Comparison of ENCODE assay signal across 10 mouse cellular contexts in the genomic region with DNA sequence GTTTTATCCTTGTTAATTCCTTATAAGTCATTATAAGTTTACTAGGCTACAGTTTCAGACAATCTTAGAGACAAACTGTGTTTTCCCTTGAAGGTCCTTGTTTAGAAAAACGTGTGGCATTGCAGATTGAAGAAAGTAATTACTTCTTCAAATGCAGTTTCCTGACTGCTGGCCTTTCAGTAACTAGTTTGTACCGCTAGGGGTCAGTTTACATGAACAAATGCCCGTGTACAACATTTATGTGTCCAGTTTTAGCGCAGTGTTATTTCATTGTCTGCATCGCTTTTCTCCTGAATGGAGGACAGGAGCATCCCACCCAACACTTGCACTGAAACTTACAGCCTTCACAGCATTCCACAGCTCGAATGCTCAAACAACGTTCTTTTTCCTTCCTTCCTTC.
DNase-seq lines count a peak whose midpoint lies in the region; ATAC-seq and TF ChIP-seq lines count a peak whose summit lies in the region.
"Had no signal": no experiment of that assay in that cellular context is flagged by ENCODE, and none has a peak within 500 bp of the region (broad histone marks: within the 10 kb centered on the region; RNA-seq: fewer than 3 reads in every experiment).

No protein-coding gene starts in this region.

- no peak overlapping the region for H3K4me2 ChIP-seq in kidney, embryonic 16.5 days (replicated peaks; ENCODE audit: low read depth, low read length)

- no peak overlapping the region for H3K9ac ChIP-seq in kidney, embryonic 16.5 days (replicated peaks; ENCODE audit: low read length)

- TF ChIP-seq POLR2A in cortical plate, adult 2 months (IDR thresholded peaks at IDR 0.05; ENCODE audit: extremely low read depth, insufficient read depth, low read length), result no peak

- no peak overlapping the region for H3K4me3 ChIP-seq in cortical plate, adult 2 months (ENCODE audit: insufficient read depth, low read length)
- H3K4me3 ChIP-seq in kidney, embryonic 16.5 days (ENCODE audit: low read length), result no peak overlapping the region

- H3K27me3 ChIP-seq in kidney, embryonic 16.5 days (ENCODE audit: insufficient read depth, low read length), result no peaks in the 10 kb centered on the region

- 33% methylated on average over 7 of the region's 7 CpGs for WGBS in kidney, embryonic 16.5 days

- DNase-seq in adrenal gland, postnatal 14 days, result peak; percentile 9
- no peak for DNase-seq in adrenal gland, postnatal 25 days
- peak; percentile 11 to 27 for DNase-seq in left cerebral cortex, adult 18-20 months (ENCODE audit: low spot score in 2 of 2)
- DNase-seq in left cerebral cortex, adult 11 months (ENCODE audit: low spot score), result no peak
- DNase-seq in ES-CJ7 (ENCODE audit: low read depth, low spot score) (peak; percentile 49), adipocyte (ENCODE audit: low spot score) (no peak)
- DNase-seq: B cell, adult 2 months; thymus, postnatal 14 days had no signal

- TF ChIP-seq CTCF in cortical plate, adult 2 months (IDR thresholded peaks at IDR 0.05; ENCODE audit: extremely low read depth, insufficient read depth, low read length), result peak; percentile 38; the same call in 1 of the 2 replicates

- no peak for ATAC-seq in kidney, embryonic 16.5 days (ENCODE audit: low FRiP score, low TSS enrichment)

- H3K36me3 ChIP-seq in kidney, embryonic 16.5 days (ENCODE audit: insufficient read depth, low read length), result no peaks in the 10 kb centered on the region

- H3K4me1 ChIP-seq in cortical plate, adult 2 months (ENCODE audit: control insufficient read depth, insufficient read depth, low read length), result no peaks in the 10 kb centered on the region
- no peaks in the 10 kb centered on the region for H3K4me1 ChIP-seq in kidney, embryonic 16.5 days (ENCODE audit: insufficient read depth, low read length)

- H3K27ac ChIP-seq in cortical plate, adult 2 months (ENCODE audit: insufficient read depth, low read length), result no peak overlapping the region
- no peak overlapping the region for H3K27ac ChIP-seq in kidney, embryonic 16.5 days (ENCODE audit: low read length)

- no peaks in the 10 kb centered on the region for H3K9me3 ChIP-seq in kidney, embryonic 16.5 days (ENCODE audit: low read length)

Comparison
In these comparisons a context has a peak if more than half of its experiments do, and no peak if none do; other contexts are left out.
1. DNase-seq: peak in adrenal gland, postnatal 14 days (single experiment), left cerebral cortex, adult 18-20 months (2 of 2) and ES-CJ7 (single experiment); none in adrenal gland, postnatal 25 days (single experiment), left cerebral cortex, adult 11 months (single experiment) and adipocyte (single experiment).